Mouse (Mus musculus): ENCODE results near the gene Jtb. TPM values are rescaled to one million over a fixed set of nuclear protein-coding genes. Genes with fewer than 3 reads are reported as not detected.

Jtb gene
- polyA plus RNA-seq (2015; fragmentation: Nextera tagmentation; extraction: Ambion mirVana), result 106 and 114 TPM in 2 replicates

GRCm38 (mm10) chr3:90231507-90232333 is at the start of gene Jtb:
Gene Jtb (plus strand): TSS chr3:90231597.
- Histone ChIP-seq H3K4me3 (replicated peaks; ENCODE audit: low read length) (peak within 1 kb of the TSS; percentile 90), H3K27me3 (replicated peaks; ENCODE audit: control insufficient read depth, insufficient read depth, low read length) (no peaks in the 10 kb centered on the region), H3K4me1 (replicated peaks; ENCODE audit: control insufficient read depth, insufficient read depth, low read length) (peaks cover 13% of the 10 kb centered on the region), H3K4me2 (ENCODE audit: low read length) (peak within 1 kb of the TSS; percentile 90), H3K9me3 (ENCODE audit: control insufficient read depth, low read length) (no peaks in the 10 kb centered on the region), H3K9ac (replicated peaks; ENCODE audit: low read depth, low read length) (peak within 1 kb of the TSS; percentile 89), H3K36me3 (ENCODE audit: control insufficient read depth, insufficient read depth) (peaks cover 10% of the 10 kb centered on the region), H3K27ac (ENCODE audit: low read length) (peak within 1 kb of the TSS; percentile 87)
- WGBS, result under 1% methylated on average over 61 of the region's 61 CpGs
- ATAC-seq, result peak; percentile 99

GRCm38 (mm10) chr3:90183581-90183980 is 47.8 kb upstream of the Jtb start:
- H3K4me1 ChIP-seq (replicated peaks; ENCODE audit: control insufficient read depth, insufficient read depth, low read length), result no peaks in the 10 kb centered on the region
- H3K36me3 ChIP-seq (ENCODE audit: control insufficient read depth, insufficient read depth), result no peaks in the 10 kb centered on the region
- H3K27ac ChIP-seq (ENCODE audit: low read length), result no peak overlapping the region
- no peak overlapping the region for H3K4me3 ChIP-seq (replicated peaks; ENCODE audit: low read length)
- WGBS, result 63% methylated on average over 3 of the region's 3 CpGs
- ATAC-seq, result no peak
- no peaks in the 10 kb centered on the region for H3K9me3 ChIP-seq (ENCODE audit: control insufficient read depth, low read length)
- no peak overlapping the region for H3K9ac ChIP-seq (replicated peaks; ENCODE audit: low read depth, low read length)
- no peaks in the 10 kb centered on the region for H3K27me3 ChIP-seq (replicated peaks; ENCODE audit: control insufficient read depth, insufficient read depth, low read length)
- no peak overlapping the region for H3K4me2 ChIP-seq (ENCODE audit: low read length)

GRCm38 (mm10) chr3:90190859-90191510 is 40.4 kb upstream of the Jtb start:
- Histone ChIP-seq H3K4me3 (replicated peaks; ENCODE audit: low read length) (no peak overlapping the region), H3K27ac (ENCODE audit: low read length) (no peak overlapping the region), H3K4me2 (ENCODE audit: low read length) (no peak overlapping the region), H3K9ac (replicated peaks; ENCODE audit: low read depth, low read length) (no peak overlapping the region), H3K4me1 (replicated peaks; ENCODE audit: control insufficient read depth, insufficient read depth, low read length) (no peaks in the 10 kb centered on the region), H3K36me3 (ENCODE audit: control insufficient read depth, insufficient read depth) (no peaks in the 10 kb centered on the region), H3K9me3 (ENCODE audit: control insufficient read depth, low read length) (no peaks in the 10 kb centered on the region), H3K27me3 (replicated peaks; ENCODE audit: control insufficient read depth, insufficient read depth, low read length) (no peaks in the 10 kb centered on the region)
- no peak for ATAC-seq
- 82% methylated on average over 11 of the region's 11 CpGs for WGBS

DNA sequence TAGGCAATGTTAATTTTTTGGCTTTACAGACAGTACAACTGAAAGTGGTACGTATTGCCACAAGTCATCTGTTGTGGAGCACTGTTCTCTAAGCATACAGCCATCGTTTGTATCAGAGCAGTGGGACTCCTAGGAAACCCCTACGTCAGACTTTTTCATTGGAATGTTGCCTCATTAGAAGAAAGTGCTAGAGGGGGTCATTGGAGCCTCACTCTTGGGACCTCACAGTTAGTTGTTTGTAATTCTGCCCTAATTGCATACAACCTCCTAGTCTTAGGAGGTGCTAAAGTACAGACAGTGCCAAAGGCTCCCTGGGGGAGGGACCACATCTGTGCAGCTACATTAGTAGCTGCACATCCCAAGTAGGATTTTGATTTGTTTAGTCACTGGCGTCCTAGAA is 36.6 kb upstream of the Jtb start:
- Histone ChIP-seq H3K27me3 (replicated peaks; ENCODE audit: control insufficient read depth, insufficient read depth, low read length) (no peaks in the 10 kb centered on the region), H3K4me1 (replicated peaks; ENCODE audit: control insufficient read depth, insufficient read depth, low read length) (no peaks in the 10 kb centered on the region), H3K4me3 (replicated peaks; ENCODE audit: low read length) (no peak overlapping the region), H3K27ac (ENCODE audit: low read length) (no peak overlapping the region), H3K9me3 (ENCODE audit: control insufficient read depth, low read length) (no peaks in the 10 kb centered on the region), H3K36me3 (ENCODE audit: control insufficient read depth, insufficient read depth) (no peaks in the 10 kb centered on the region), H3K4me2 (ENCODE audit: low read length) (no peak overlapping the region), H3K9ac (replicated peaks; ENCODE audit: low read depth, low read length) (no peak overlapping the region)
- 20% methylated on average over 4 of the region's 4 CpGs for WGBS
- ATAC-seq, result no peak

- ATAC-seq, result no peak
- H3K27me3 ChIP-seq (replicated peaks; ENCODE audit: control insufficient read depth, insufficient read depth, low read length), result no peaks in the 10 kb centered on the region
- H3K36me3 ChIP-seq (ENCODE audit: control insufficient read depth, insufficient read depth), result no peaks in the 10 kb centered on the region
- no peaks in the 10 kb centered on the region for H3K4me1 ChIP-seq (replicated peaks; ENCODE audit: control insufficient read depth, insufficient read depth, low read length)
- no peak overlapping the region for H3K27ac ChIP-seq (ENCODE audit: low read length)
- 77% methylated on average over 1 of the region's 1 CpGs for WGBS
- no peaks in the 10 kb centered on the region for H3K9me3 ChIP-seq (ENCODE audit: control insufficient read depth, low read length)
- H3K4me3 ChIP-seq (replicated peaks; ENCODE audit: low read length), result no peak overlapping the region
- no peak overlapping the region for H3K9ac ChIP-seq (replicated peaks; ENCODE audit: low read depth, low read length)
- H3K4me2 ChIP-seq (ENCODE audit: low read length), result no peak overlapping the region
Observed at GRCm38 (mm10) chr3:90195644-90196043, 35.8 kb upstream of the Jtb start.

GRCm38 (mm10) chr3:90197548-90197947 is 33.8 kb upstream of the Jtb start:
- Histone ChIP-seq H3K27ac (ENCODE audit: low read length) (no peak overlapping the region), H3K9ac (replicated peaks; ENCODE audit: low read depth, low read length) (no peak overlapping the region)

DNA sequence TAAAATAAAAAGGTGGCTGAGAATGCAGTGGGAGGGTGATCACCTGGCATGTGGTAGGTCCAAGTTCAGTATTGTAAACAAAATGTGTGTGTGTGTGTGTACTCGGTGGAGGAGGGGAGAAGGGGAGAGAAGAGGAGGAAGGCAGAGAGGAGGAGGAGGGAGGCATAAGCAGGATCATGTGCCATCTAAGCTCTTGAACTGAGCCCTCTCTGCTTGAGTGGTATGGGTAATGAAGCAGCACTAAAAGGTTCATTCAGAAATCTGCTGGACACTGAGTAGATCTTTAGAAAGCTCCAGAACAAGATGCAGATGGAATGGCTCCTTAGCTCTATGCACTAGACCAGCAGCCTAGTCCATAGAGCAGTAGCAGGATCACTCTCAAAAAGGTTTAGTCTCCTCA is 28.5 kb upstream of the Jtb start:
- Histone ChIP-seq H3K9me3 (ENCODE audit: control insufficient read depth, low read length) (no peaks in the 10 kb centered on the region), H3K27me3 (replicated peaks; ENCODE audit: control insufficient read depth, insufficient read depth, low read length) (no peaks in the 10 kb centered on the region), H3K27ac (ENCODE audit: low read length) (no peak overlapping the region), H3K9ac (replicated peaks; ENCODE audit: low read depth, low read length) (no peak overlapping the region), H3K4me1 (replicated peaks; ENCODE audit: control insufficient read depth, insufficient read depth, low read length) (no peaks in the 10 kb centered on the region), H3K4me3 (replicated peaks; ENCODE audit: low read length) (no peak overlapping the region), H3K36me3 (ENCODE audit: control insufficient read depth, insufficient read depth) (0 out of 2 replicates have a peak, but pooled peaks cover 3% of the 10 kb centered on the region), H3K4me2 (ENCODE audit: low read length) (no peak overlapping the region)
- 12% methylated on average over 1 of the region's 1 CpGs for WGBS
- ATAC-seq, result no peak

More at GRCm38 (mm10) chr3:90197548-90197947, 33.8 kb upstream of the Jtb start:
- no peak overlapping the region for H3K4me2 ChIP-seq (ENCODE audit: low read length)
- no peaks in the 10 kb centered on the region for H3K9me3 ChIP-seq (ENCODE audit: control insufficient read depth, low read length)
- 78% methylated on average over 1 of the region's 1 CpGs for WGBS
- no peaks in the 10 kb centered on the region for H3K4me1 ChIP-seq (replicated peaks; ENCODE audit: control insufficient read depth, insufficient read depth, low read length)
- no peaks in the 10 kb centered on the region for H3K36me3 ChIP-seq (ENCODE audit: control insufficient read depth, insufficient read depth)
- H3K4me3 ChIP-seq (replicated peaks; ENCODE audit: low read length), result no peak overlapping the region
- no peak for ATAC-seq
- H3K27me3 ChIP-seq (replicated peaks; ENCODE audit: control insufficient read depth, insufficient read depth, low read length), result no peaks in the 10 kb centered on the region

GRCm38 (mm10) chr3:90203619-90204018 is 27.8 kb upstream of the Jtb start:
- Histone ChIP-seq H3K4me3 (replicated peaks; ENCODE audit: low read length) (no peak overlapping the region), H3K4me1 (replicated peaks; ENCODE audit: control insufficient read depth, insufficient read depth, low read length) (no peaks in the 10 kb centered on the region), H3K4me2 (ENCODE audit: low read length) (no peak overlapping the region), H3K9ac (replicated peaks; ENCODE audit: low read depth, low read length) (no peak overlapping the region), H3K27me3 (replicated peaks; ENCODE audit: control insufficient read depth, insufficient read depth, low read length) (no peaks in the 10 kb centered on the region), H3K9me3 (ENCODE audit: control insufficient read depth, low read length) (no peaks in the 10 kb centered on the region), H3K27ac (ENCODE audit: low read length) (no peak overlapping the region), H3K36me3 (ENCODE audit: control insufficient read depth, insufficient read depth) (peaks cover 7% of the 10 kb centered on the region; the same call in 1 of the 2 replicates)
- ATAC-seq, result no peak
- WGBS, result 71% methylated on average over 5 of the region's 5 CpGs

- H3K36me3 ChIP-seq (ENCODE audit: control insufficient read depth, insufficient read depth), result peaks cover 7% of the 10 kb centered on the region; the same call in 1 of the 2 replicates
- no peak overlapping the region for H3K4me3 ChIP-seq (replicated peaks; ENCODE audit: low read length)
- no peak for ATAC-seq
- H3K4me1 ChIP-seq (replicated peaks; ENCODE audit: control insufficient read depth, insufficient read depth, low read length), result no peaks in the 10 kb centered on the region
- no peak overlapping the region for H3K9ac ChIP-seq (replicated peaks; ENCODE audit: low read depth, low read length)
- WGBS, result 96% methylated on average over 2 of the region's 2 CpGs
- no peaks in the 10 kb centered on the region for H3K9me3 ChIP-seq (ENCODE audit: control insufficient read depth, low read length)
- no peaks in the 10 kb centered on the region for H3K27me3 ChIP-seq (replicated peaks; ENCODE audit: control insufficient read depth, insufficient read depth, low read length)
- H3K4me2 ChIP-seq (ENCODE audit: low read length), result no peak overlapping the region
- no peak overlapping the region for H3K27ac ChIP-seq (ENCODE audit: low read length)
Observed at GRCm38 (mm10) chr3:90204582-90204981, 26.8 kb upstream of the Jtb start.

All from forebrain, embryonic 16.5 days (tissue).